Mouse (Mus musculus) heart, postnatal 0 days (tissue): ENCODE results near the gene Saa4. TPM values are rescaled to one million over a fixed set of nuclear protein-coding genes. Genes with fewer than 3 reads are reported as not detected.
A peak's percentile ranks its signal among the peaks of the same experiment; 100 is the strongest.

ENCODE experiments used
- ATAC-seq: fragments of 200-750 bp; cut with Nextera tagmentation; 2 replicates; pipeline ENCODE4 v1.8.0; 2017; ENCODE audit warnings: low read depth, moderate number of reproducible peaks, moderate library complexity; ENCODE audit not compliant: insufficient read depth
- DNase-seq: peaks from one replicate; pipeline ENCODE4 v3.0.0-alpha.2; 2016; ENCODE audit warnings: low spot score
- H3K27ac ChIP-seq: fragments of 300-500 bp; sonication (generic); 2 replicates; pipeline ENCODE4 v1.5.1; 2014; ENCODE audit warnings: low read depth, mild to moderate bottlenecking
- H3K27me3 ChIP-seq: fragments of 300-500 bp; sonication (generic); 2 replicates; pipeline ENCODE4 v1.6.1; 2014; ENCODE audit warnings: low read length, mixed read lengths; ENCODE audit not compliant: control insufficient read depth, insufficient read depth
- H3K36me3 ChIP-seq: fragments of 300-500 bp; sonication (generic); replicated peaks from 2 replicates; pipeline ENCODE4 v1.6.1; 2014; ENCODE audit warnings: low read length, mixed read lengths; ENCODE audit not compliant: control insufficient read depth, insufficient read depth
- H3K4me1 ChIP-seq: fragments of 300-500 bp; sonication (generic); 2 replicates; pipeline ENCODE4 v1.6.1; 2014; ENCODE audit warnings: antibody characterized with exemption; ENCODE audit not compliant: control insufficient read depth, insufficient read depth
- H3K4me2 ChIP-seq: fragments of 300-500 bp; sonication (generic); 2 replicates; pipeline ENCODE4 v1.6.1; 2014; ENCODE audit warnings: low read depth, mild to moderate bottlenecking, low read length, moderate library complexity
- H3K4me3 ChIP-seq: fragments of 300-500 bp; sonication (generic); 2 replicates; pipeline ENCODE4 v1.5.1; 2014; ENCODE audit warnings: low read depth, low read length
- H3K9ac ChIP-seq: fragments of 300-500 bp; sonication (generic); replicated peaks from 2 replicates; pipeline ENCODE4 v1.6.1; 2014; ENCODE audit warnings: low read depth, low read length, mixed read lengths
- H3K9me3 ChIP-seq: fragments of 300-500 bp; sonication (generic); replicated peaks from 2 replicates; pipeline ENCODE4 v1.6.1; 2016; ENCODE audit warnings: low read length; ENCODE audit not compliant: control insufficient read depth
- CTCF ChIP-seq: IDR thresholded peaks from 2 replicates; pipeline ENCODE4 v1.5.1; 2016; ENCODE audit warnings: antibody characterized with exemption, control low read depth, low read depth
- EP300 ChIP-seq: IDR thresholded peaks from 2 replicates; pipeline ENCODE4 v1.6.1; 2016; ENCODE audit warnings: antibody characterized with exemption, low read depth
- WGBS: fragments of 180-500 bp; shearing (Covaris S2); extraction: QIAGEN DNeasy Blood & Tissue Kit; methylation state at CpG from one replicate; pipeline ENCODE4 v1.1.7; 2014; 5-methylcytosine and 5-hydroxymethylcytosine counted together
- polyA plus RNA-seq: library from polyadenylated mRNA; unstranded; fragments of >200 nt; fragmentation: Nextera tagmentation; extraction: Ambion mirVana; gene quantifications from 2 replicates; pipeline ENCODE4 v1.2.1, GENCODE M21; 2015
- total RNA-seq: library from RNA; depleted of rRNA; stranded (reverse); fragments of >200 nt; gene quantifications from 2 replicates; pipeline ENCODE4 v1.2.3, GENCODE M21; 2014; ENCODE audit warnings: low replicate concordance; rRNA removed

Saa4 gene
- total RNA-seq (not detected in 2 replicates), polyA plus RNA-seq (not detected in 2 replicates)

DNA sequence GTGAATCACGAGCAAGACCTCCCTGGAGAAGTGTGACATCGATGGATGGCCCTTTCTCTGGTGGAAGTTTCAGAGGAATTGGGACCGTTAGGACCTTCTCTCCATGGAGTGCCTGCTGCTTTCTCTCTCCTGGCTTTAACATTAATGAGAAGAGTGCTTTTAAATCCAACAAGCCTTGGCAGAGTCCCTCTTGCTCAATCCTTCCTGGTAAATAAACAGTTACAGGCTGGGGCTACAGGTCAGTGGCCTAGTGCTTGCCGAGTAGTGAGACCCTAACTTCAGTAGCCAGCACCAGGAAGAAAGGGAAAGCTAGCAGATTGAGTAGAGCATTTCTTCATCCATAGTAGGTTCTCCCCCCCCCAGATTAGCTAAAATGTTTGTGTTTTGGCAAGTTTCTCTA lies at the start of gene Saa4:
Gene Saa4, minus strand, starts transcription at position 146 of the 400 bp plus-strand sequence.
- Histone ChIP-seq H3K4me1 (no peaks in the 10 kb centered on the region), H3K27me3 (no peaks in the 10 kb centered on the region), H3K27ac (no peak within 1 kb of the TSS), H3K4me3 (no peak within 1 kb of the TSS), H3K9me3 (no peaks in the 10 kb centered on the region), H3K4me2 (no peak within 1 kb of the TSS), H3K9ac (no peak within 1 kb of the TSS), H3K36me3 (no peaks in the 10 kb centered on the region)
- no peak for ATAC-seq
- TF ChIP-seq EP300 (no peak), CTCF (no peak)
- 79% methylated on average over 4 of the region's 4 CpGs for WGBS
- DNase-seq = no peak

DNA sequence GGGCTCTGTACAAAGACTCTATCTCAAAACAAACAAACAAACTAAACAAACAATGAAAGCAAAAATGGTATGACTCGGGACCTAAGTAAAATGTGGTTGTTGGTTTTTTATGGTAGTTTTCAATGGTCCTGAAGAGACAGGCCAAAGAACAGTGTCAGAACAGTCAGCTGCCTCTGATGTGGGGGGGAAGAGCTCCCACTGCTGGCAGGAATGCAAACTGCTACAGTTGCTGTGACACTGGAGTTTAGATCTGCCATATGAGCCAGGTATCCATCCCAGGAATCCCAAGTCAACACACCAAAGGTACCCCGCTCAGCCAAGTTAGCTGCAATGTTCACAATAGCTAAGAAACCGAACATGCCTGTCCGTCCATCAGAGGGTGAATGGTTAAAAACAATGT lies 38.3 kb upstream of the Saa4 start:
- no peak overlapping the region for H3K27ac ChIP-seq
- ATAC-seq (peak; percentile 62; the same call in 1 of the 2 replicates), DNase-seq (peak; percentile 52)
- H3K4me2 ChIP-seq = no peak overlapping the region
- H3K36me3 ChIP-seq = peaks cover 72% of the 10 kb centered on the region
- WGBS = 52% methylated on average over 4 of the region's 4 CpGs
- TF ChIP-seq EP300 (no peak), CTCF (peak; percentile 98)
- no peak overlapping the region for H3K9ac ChIP-seq
- H3K4me1 ChIP-seq = no peaks in the 10 kb centered on the region
- H3K9me3 ChIP-seq = no peaks in the 10 kb centered on the region
- H3K4me3 ChIP-seq = no peak overlapping the region
- no peaks in the 10 kb centered on the region for H3K27me3 ChIP-seq

DNA sequence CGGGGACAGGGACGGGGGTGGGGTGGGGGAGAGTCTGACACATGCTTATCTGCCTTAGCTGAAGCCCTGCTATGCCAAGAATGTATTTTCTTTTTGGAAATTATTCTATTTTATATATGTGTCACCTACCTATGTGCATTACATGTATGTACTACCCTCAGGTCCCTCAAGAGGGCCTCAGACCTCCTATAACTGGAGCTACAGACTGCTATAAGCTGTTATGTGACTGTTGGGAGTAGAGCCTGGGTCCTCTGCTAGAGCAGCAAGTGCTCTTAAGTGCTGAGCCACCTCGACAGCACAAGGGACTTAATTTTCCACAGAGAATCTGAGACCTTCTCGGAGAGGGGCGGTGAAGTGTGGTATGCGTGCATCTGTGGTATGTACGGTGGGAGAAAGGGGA lies 36.0 kb upstream of the Saa4 start:
- Histone ChIP-seq H3K4me1 (no peaks in the 10 kb centered on the region), H3K4me3 (no peak overlapping the region), H3K27me3 (no peaks in the 10 kb centered on the region), H3K9ac (no peak overlapping the region), H3K36me3 (peaks cover 73% of the 10 kb centered on the region), H3K9me3 (no peaks in the 10 kb centered on the region), H3K4me2 (no peak overlapping the region), H3K27ac (no peak overlapping the region)
- DNase-seq (no peak), ATAC-seq (no peak)
- TF ChIP-seq CTCF = no peak
- no peak for TF ChIP-seq EP300
- WGBS = 83% methylated on average over 7 of the region's 7 CpGs

DNA sequence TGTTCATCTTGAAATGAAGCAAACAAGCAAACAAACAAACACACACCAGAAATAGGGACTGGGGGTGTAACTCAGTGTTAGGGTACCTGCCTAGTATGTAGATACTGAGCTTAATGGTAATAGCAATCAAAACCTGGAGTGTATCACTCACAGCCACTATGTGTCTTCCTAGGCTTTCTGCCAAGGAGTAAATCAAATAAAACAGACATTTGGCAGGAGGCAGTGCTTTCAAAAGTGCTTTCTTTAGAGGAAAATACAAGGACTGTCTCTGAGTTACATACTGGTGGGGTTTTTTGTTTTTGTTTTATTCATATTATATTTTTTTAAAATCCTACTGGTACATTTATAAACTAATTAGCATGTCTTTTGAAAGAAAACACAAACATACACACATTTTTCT lies 35.0 kb upstream of the Saa4 start:
- Histone ChIP-seq H3K4me2 (no peak overlapping the region), H3K36me3 (peaks cover 74% of the 10 kb centered on the region), H3K27me3 (no peaks in the 10 kb centered on the region), H3K4me3 (no peak overlapping the region), H3K9me3 (no peaks in the 10 kb centered on the region), H3K27ac (no peak overlapping the region), H3K9ac (no peak overlapping the region), H3K4me1 (no peaks in the 10 kb centered on the region)
- ATAC-seq = no peak
- no peak for DNase-seq
- no peak for TF ChIP-seq CTCF
- TF ChIP-seq EP300 = no peak

DNA sequence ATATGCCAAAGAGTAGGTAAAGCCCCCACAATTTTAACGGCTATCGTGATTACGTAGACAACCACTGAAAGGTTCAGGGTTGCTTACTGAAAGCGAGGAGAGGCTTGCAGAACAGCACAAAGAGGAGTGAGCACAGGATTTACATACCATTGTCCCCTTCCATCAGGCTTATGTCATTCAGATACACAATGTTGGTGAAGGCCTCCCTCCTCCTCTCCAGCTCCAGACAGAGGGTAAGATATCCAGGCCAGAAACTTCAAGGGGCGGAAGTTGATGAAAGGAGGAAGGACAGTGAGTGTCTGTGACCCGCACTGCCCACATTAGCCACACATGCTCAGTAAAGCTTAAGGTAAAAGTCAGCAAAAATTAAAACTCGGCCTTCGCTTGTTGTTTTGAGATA lies 32.3 kb upstream of the Saa4 start:
- peaks cover 83% of the 10 kb centered on the region for H3K36me3 ChIP-seq
- H3K4me3 ChIP-seq = no peak overlapping the region
- no peaks in the 10 kb centered on the region for H3K4me1 ChIP-seq
- H3K27ac ChIP-seq = no peak overlapping the region
- H3K27me3 ChIP-seq = no peaks in the 10 kb centered on the region
- ATAC-seq (no peak), DNase-seq (no peak)
- H3K9ac ChIP-seq = no peak overlapping the region
- no peak overlapping the region for H3K4me2 ChIP-seq
- H3K9me3 ChIP-seq = no peaks in the 10 kb centered on the region
- 84% methylated on average over 8 of the region's 8 CpGs for WGBS
- TF ChIP-seq EP300 = no peak
- no peak for TF ChIP-seq CTCF

DNA sequence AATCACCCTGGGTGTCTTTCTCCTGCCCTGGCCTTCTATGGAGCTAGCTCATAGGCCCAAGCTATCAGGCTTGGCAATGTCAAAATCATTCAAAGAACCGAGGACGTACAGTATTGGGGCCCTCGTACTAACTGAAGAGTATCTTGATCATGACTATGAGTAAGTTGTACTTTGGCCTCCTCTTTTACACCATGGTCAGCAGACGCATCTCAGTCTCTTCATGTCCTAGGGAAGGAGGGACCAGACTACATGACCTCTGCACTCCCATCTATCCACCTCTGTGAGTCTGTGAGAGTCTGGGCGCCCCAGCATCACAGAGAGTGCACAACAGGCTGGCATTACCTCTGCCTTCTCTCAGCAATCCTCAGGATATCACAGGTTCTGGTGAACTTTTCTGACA lies 30.2 kb upstream of the Saa4 start:
- peaks cover 63% of the 10 kb centered on the region for H3K36me3 ChIP-seq
- no peaks in the 10 kb centered on the region for H3K9me3 ChIP-seq

More for the DNA sequence above, 30.2 kb upstream of the Saa4 start:
- Histone ChIP-seq H3K27ac (no peak overlapping the region), H3K4me1 (no peaks in the 10 kb centered on the region), H3K4me2 (no peak overlapping the region), H3K27me3 (no peaks in the 10 kb centered on the region), H3K4me3 (no peak overlapping the region), H3K9ac (no peak overlapping the region)
- DNase-seq = no peak
- WGBS = 92% methylated on average over 5 of the region's 5 CpGs
- no peak for ATAC-seq
- TF ChIP-seq CTCF (no peak), EP300 (no peak)
